Mouse (Mus musculus): Measurements from ENCODE around the gene Cbs. TPM values are rescaled to one million over a fixed set of nuclear protein-coding genes. Genes with fewer than 3 reads are reported as not detected.
A peak's percentile ranks its signal among the peaks of the same experiment; 100 is the strongest.

The Cbs gene
- polyA plus RNA-seq, 1 experiment: 19.5 TPM

GRCm38 (mm10) chr17:31607256-31607951 is 29.6 kb downstream of the Cbs start:
- no peak overlapping the region for H3K9ac ChIP-seq (ENCODE audit: low read depth, poor library complexity, severe bottlenecking)
- no peak overlapping the region for H3K27ac ChIP-seq (ENCODE audit: insufficient read depth, low read length)
- no peak for TF ChIP-seq POLR2A (IDR thresholded peaks at IDR 0.05; ENCODE audit: insufficient read depth, low read length)
- no peak for TF ChIP-seq EP300 (IDR thresholded peaks at IDR 0.05; ENCODE audit: insufficient read depth, low read depth, low read length)
- no peak for TF ChIP-seq CTCF (IDR thresholded peaks at IDR 0.05; ENCODE audit: low read depth, low read length)
- H3K36me3 ChIP-seq (ENCODE audit: control insufficient read depth, insufficient read depth, low read length, poor library complexity, severe bottlenecking): peaks cover 6% of the 10 kb centered on the region; the same call in 1 of the 2 replicates
- H3K27me3 ChIP-seq (ENCODE audit: control insufficient read depth, insufficient read depth, low read length, poor library complexity, severe bottlenecking): no peaks in the 10 kb centered on the region
- H3K4me1 ChIP-seq (ENCODE audit: control insufficient read depth, insufficient read depth, low read length): no peaks in the 10 kb centered on the region
- no peaks in the 10 kb centered on the region for H3K9me3 ChIP-seq (replicated peaks; ENCODE audit: control insufficient read depth, insufficient read depth, low read length, poor library complexity, severe bottlenecking)
- H3K4me3 ChIP-seq (ENCODE audit: low read depth, low read length): no peak overlapping the region

GRCm38 (mm10) chr17:31606424-31606823 is 30.6 kb downstream of the Cbs start:
- TF ChIP-seq POLR2A (IDR thresholded peaks at IDR 0.05; ENCODE audit: insufficient read depth, low read length): no peak
- no peak for TF ChIP-seq EP300 (IDR thresholded peaks at IDR 0.05; ENCODE audit: insufficient read depth, low read depth, low read length)
- TF ChIP-seq CTCF (IDR thresholded peaks at IDR 0.05; ENCODE audit: low read depth, low read length): peak; percentile 86
- peaks cover 6% of the 10 kb centered on the region; the same call in 1 of the 2 replicates for H3K36me3 ChIP-seq (ENCODE audit: control insufficient read depth, insufficient read depth, low read length, poor library complexity, severe bottlenecking)
- H3K4me3 ChIP-seq (ENCODE audit: low read depth, low read length): no peak overlapping the region

DNA sequence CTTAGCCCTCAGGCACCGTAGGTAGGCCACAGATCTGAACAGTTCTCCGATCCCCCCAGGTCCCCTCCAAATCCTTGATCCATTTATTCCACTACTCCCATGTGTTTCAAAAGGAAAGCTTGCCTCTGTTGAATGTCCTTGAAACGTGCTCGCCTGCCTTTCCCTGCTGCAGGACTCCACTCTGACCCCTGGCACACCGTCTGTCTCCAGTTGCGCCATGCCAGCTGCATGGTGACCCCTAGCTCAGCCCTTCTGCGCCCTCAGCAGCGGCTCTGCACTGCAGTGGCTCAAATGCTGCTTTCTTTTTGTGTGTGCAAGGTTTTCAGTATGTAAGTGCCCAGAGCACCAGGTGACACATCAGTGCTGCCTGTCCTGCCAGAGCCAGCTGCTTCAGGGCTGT is 38.4 kb downstream of the Cbs start:
- H3K36me3 ChIP-seq (ENCODE audit: control insufficient read depth, insufficient read depth, low read length, poor library complexity, severe bottlenecking): peaks cover 11% of the 10 kb centered on the region
- H3K27ac ChIP-seq (ENCODE audit: insufficient read depth, low read length): no peak overlapping the region
- H3K4me3 ChIP-seq (ENCODE audit: low read depth, low read length): no peak overlapping the region
- H3K4me1 ChIP-seq (ENCODE audit: control insufficient read depth, insufficient read depth, low read length): no peaks in the 10 kb centered on the region
- H3K27me3 ChIP-seq (ENCODE audit: control insufficient read depth, insufficient read depth, low read length, poor library complexity, severe bottlenecking): no peaks in the 10 kb centered on the region
- no peaks in the 10 kb centered on the region for H3K9me3 ChIP-seq (replicated peaks; ENCODE audit: control insufficient read depth, insufficient read depth, low read length, poor library complexity, severe bottlenecking)
- no peak overlapping the region for H3K9ac ChIP-seq (ENCODE audit: low read depth, poor library complexity, severe bottlenecking)
- no peak for TF ChIP-seq EP300 (IDR thresholded peaks at IDR 0.05; ENCODE audit: insufficient read depth, low read depth, low read length)
- no peak for TF ChIP-seq CTCF (IDR thresholded peaks at IDR 0.05; ENCODE audit: low read depth, low read length)
- no peak for TF ChIP-seq POLR2A (IDR thresholded peaks at IDR 0.05; ENCODE audit: insufficient read depth, low read length)

More at GRCm38 (mm10) chr17:31606424-31606823, 30.6 kb downstream of the Cbs start:
- H3K27me3 ChIP-seq (ENCODE audit: control insufficient read depth, insufficient read depth, low read length, poor library complexity, severe bottlenecking): no peaks in the 10 kb centered on the region
- no peak overlapping the region for H3K27ac ChIP-seq (ENCODE audit: insufficient read depth, low read length)
- no peak overlapping the region for H3K9ac ChIP-seq (ENCODE audit: low read depth, poor library complexity, severe bottlenecking)
- H3K4me1 ChIP-seq (ENCODE audit: control insufficient read depth, insufficient read depth, low read length): no peaks in the 10 kb centered on the region
- no peaks in the 10 kb centered on the region for H3K9me3 ChIP-seq (replicated peaks; ENCODE audit: control insufficient read depth, insufficient read depth, low read length, poor library complexity, severe bottlenecking)

GRCm38 (mm10) chr17:31597957-31598356 is 39.1 kb downstream of the Cbs start:
- Histone ChIP-seq H3K9me3 (replicated peaks; ENCODE audit: control insufficient read depth, insufficient read depth, low read length, poor library complexity, severe bottlenecking) (no peaks in the 10 kb centered on the region), H3K4me3 (ENCODE audit: low read depth, low read length) (no peak overlapping the region), H3K27ac (ENCODE audit: insufficient read depth, low read length) (no peak overlapping the region), H3K36me3 (ENCODE audit: control insufficient read depth, insufficient read depth, low read length, poor library complexity, severe bottlenecking) (peaks cover 11% of the 10 kb centered on the region), H3K27me3 (ENCODE audit: control insufficient read depth, insufficient read depth, low read length, poor library complexity, severe bottlenecking) (no peaks in the 10 kb centered on the region), H3K4me1 (ENCODE audit: control insufficient read depth, insufficient read depth, low read length) (no peaks in the 10 kb centered on the region), H3K9ac (ENCODE audit: low read depth, poor library complexity, severe bottlenecking) (no peak overlapping the region)
- TF ChIP-seq CTCF (IDR thresholded peaks at IDR 0.05; ENCODE audit: low read depth, low read length) (no peak), EP300 (IDR thresholded peaks at IDR 0.05; ENCODE audit: insufficient read depth, low read depth, low read length) (no peak), POLR2A (IDR thresholded peaks at IDR 0.05; ENCODE audit: insufficient read depth, low read length) (no peak)

DNA sequence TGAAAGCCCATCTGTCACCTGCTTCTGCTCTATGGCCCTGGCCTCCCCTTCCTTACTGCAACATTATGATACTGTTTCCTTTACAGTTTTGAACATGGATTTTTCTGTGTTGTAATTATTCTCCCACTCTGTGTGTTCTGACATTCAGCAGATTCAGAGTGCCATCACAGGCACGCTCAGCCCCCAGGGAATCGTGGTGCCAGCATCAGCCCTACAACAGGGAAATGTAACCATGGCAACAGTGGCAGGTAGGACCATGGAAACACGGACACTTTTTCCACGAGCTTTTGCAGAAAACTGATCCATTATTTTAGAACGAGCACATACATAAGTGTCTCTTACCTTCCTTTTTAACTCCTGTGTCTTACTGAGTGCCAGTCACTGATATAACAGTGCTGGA is 42.0 kb downstream of the Cbs start:
- no peak for TF ChIP-seq POLR2A (IDR thresholded peaks at IDR 0.05; ENCODE audit: insufficient read depth, low read length)
- no peak for TF ChIP-seq EP300 (IDR thresholded peaks at IDR 0.05; ENCODE audit: insufficient read depth, low read depth, low read length)
- TF ChIP-seq CTCF (IDR thresholded peaks at IDR 0.05; ENCODE audit: low read depth, low read length): no peak
- Histone ChIP-seq H3K27ac (ENCODE audit: insufficient read depth, low read length) (no peak overlapping the region), H3K27me3 (ENCODE audit: control insufficient read depth, insufficient read depth, low read length, poor library complexity, severe bottlenecking) (no peaks in the 10 kb centered on the region), H3K9ac (ENCODE audit: low read depth, poor library complexity, severe bottlenecking) (no peak overlapping the region), H3K36me3 (ENCODE audit: control insufficient read depth, insufficient read depth, low read length, poor library complexity, severe bottlenecking) (peaks cover 13% of the 10 kb centered on the region; the same call in 1 of the 2 replicates), H3K9me3 (replicated peaks; ENCODE audit: control insufficient read depth, insufficient read depth, low read length, poor library complexity, severe bottlenecking) (no peaks in the 10 kb centered on the region), H3K4me3 (ENCODE audit: low read depth, low read length) (no peak overlapping the region), H3K4me1 (ENCODE audit: control insufficient read depth, insufficient read depth, low read length) (peaks cover 3% of the 10 kb centered on the region)

- no peaks in the 10 kb centered on the region for H3K9me3 ChIP-seq (replicated peaks; ENCODE audit: control insufficient read depth, insufficient read depth, low read length, poor library complexity, severe bottlenecking)
- peaks cover 3% of the 10 kb centered on the region for H3K4me1 ChIP-seq (ENCODE audit: control insufficient read depth, insufficient read depth, low read length)
- H3K36me3 ChIP-seq (ENCODE audit: control insufficient read depth, insufficient read depth, low read length, poor library complexity, severe bottlenecking): peaks cover 13% of the 10 kb centered on the region; the same call in 1 of the 2 replicates
- H3K4me3 ChIP-seq (ENCODE audit: low read depth, low read length): no peak overlapping the region
- H3K27ac ChIP-seq (ENCODE audit: insufficient read depth, low read length): no peak overlapping the region
- H3K9ac ChIP-seq (ENCODE audit: low read depth, poor library complexity, severe bottlenecking): no peak overlapping the region
- no peaks in the 10 kb centered on the region for H3K27me3 ChIP-seq (ENCODE audit: control insufficient read depth, insufficient read depth, low read length, poor library complexity, severe bottlenecking)
- TF ChIP-seq POLR2A (IDR thresholded peaks at IDR 0.05; ENCODE audit: insufficient read depth, low read length): no peak
- TF ChIP-seq EP300 (IDR thresholded peaks at IDR 0.05; ENCODE audit: insufficient read depth, low read depth, low read length): no peak
Measured at GRCm38 (mm10) chr17:31594590-31594989, 42.4 kb downstream of the Cbs start.
